Mouse (Mus musculus): ENCODE measurements at regions not wholly inside any gene's neighbourhood (a gene's known extent, or its start where the extent isn't known, plus 50 kb on each side); places are given as distances from the start of the nearest gene placed in this dataset.

DNA sequence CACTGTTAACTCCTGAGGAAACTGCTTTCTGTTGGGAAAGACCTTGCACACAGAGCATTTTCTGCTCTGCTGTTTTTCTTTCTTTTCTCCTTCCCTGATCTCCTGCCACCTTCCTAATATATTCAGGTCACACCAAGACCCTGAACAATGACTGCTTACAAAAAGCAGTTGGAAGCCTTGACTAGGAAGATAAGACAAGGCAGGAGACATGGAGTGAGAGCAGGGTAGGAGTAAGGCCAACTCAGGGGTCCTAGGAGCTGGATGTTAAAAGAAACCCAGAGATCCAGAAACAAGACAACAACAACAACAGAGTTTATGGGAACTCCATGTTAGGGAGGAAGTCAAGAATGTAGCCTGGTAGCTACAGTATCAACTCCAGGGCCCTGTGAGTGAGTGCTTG lies 426.9 kb downstream of the Sorl1 start:
- no peak for DNase-seq (ENCODE audit: low spot score)

DNA sequence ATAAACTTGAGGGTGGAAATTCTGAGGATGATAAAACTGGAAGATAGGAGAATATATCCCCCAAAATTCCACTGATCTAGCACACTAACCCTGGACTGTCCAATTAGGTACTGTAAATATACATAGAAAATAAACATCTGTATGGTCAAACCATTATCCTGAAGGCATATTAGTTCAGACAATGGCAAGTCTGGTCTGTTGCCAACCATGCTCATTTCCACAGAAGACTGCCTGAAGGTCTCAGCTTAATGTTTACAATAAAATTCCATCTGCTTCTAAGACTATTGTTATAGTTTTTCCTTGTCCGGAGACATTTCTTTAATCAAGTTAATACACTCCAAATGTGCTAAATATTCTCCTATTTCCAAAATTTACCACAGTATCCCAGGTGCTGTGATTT lies 441.2 kb downstream of the Sorl1 start:
- DNase-seq (ENCODE audit: low spot score): no peak

DNA sequence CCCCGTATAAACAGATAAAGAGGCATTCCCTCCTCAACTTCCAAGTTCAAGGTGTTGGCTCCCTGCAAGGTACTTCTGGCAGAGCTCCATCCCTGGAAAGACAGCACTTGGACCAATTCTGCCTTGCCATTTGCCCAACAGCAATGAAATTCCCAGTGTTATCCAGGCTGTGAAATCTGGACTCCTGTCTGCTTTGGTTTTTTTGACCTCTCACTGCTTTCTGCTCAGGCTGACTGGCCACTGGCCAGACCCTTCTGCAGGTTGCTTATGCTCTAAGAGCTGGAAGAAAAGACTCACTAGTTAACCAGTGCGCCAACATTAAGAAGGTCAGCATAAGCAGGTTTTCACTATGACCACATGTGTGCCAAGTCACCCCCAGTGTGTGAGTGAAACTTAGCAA lies 448.4 kb downstream of the Sorl1 start:
- DNase-seq (ENCODE audit: low spot score): no peak

DNA sequence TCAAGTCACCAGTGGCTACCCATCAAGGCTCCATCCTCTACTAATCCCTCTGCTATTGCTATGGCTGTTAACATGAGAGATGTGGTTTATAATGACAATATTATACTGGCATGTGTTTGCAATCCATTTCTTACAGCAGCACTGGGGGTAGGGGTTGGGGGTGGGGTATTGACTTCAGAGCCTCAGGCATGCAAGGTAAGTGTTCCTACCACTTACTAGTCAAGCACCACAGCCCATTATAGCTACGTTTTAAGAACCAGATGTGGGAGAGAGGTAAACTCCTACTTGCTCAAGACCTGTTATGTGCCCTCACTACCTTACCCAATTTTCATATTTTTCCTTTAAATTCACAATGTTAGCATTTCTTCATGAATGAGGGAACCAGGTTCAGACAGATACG lies 451.1 kb downstream of the Sorl1 start:
- no peak for DNase-seq (ENCODE audit: low spot score)

DNA sequence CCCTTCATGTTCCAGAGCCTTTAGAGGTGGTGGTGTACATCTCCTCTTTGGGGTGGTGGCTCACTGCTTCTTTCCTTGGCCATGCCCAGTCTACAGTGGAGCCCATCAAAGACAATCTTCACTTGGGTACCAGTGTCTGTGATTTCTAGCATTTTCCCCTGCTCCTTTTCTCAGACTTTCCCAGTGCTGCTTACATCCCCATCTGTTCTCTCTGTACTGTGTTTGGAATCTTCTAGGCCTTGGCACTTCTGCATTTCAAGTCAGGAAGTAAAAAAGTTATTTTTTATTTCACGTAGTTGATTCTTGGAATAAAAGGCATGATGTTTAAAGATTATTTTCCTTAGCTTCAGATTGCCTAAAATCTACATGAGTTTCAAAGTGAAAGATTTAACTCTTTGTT lies 455.4 kb downstream of the Sorl1 start:
- no peak for DNase-seq (ENCODE audit: low spot score)

DNA sequence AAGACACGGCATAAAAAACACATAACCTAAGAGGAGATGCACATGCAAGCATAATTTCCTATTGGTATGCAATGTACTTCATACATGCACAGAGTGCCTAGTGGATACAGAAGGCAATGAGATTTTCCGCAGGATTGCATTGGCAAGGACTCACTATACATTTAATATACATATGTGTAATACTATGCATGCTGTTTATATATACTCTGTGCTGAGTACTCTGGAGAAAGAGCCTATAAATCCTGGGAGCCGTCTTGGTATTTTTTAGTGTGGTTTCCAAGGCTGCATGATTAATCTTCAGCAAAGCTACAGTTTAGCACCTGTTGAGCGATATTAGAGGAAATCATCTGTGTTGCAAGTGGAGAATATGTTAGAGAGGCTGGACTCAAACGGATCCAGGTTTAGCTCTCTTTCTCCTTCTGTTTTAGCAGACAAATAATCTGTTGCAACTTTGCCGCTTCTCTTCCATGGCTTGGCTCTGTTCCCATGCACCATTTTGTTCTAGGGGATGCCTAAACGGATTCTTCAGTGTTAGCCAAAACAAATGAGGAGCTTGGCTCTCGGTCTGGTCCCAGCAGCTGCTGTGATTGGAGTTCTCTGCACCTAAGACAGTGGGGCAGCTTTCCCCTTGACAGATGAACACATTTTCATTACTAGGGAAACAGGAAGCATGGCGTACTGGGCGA lies 459.0 kb downstream of the Sorl1 start:
- no peak for DNase-seq (ENCODE audit: low spot score)

DNA sequence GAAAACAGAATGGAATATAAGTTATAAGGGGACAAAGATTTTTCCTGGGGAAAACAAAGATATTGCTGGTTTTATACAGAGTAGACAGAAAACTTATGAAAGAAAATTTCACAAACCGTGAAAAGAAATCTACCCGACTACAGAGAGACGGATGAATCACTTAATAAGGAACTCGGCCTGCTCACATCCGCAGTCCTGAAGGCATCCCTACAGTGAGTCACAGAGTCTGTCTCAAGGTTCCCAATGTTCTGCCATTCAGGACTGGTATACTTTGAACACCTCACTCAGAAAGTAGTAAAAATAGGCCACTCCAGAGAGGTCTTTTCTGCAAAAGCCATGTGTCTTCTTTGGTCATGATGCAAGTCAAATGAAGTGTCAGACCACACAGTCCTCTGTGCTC lies 463.5 kb downstream of the Sorl1 start:
- DNase-seq (ENCODE audit: low spot score): no peak

DNA sequence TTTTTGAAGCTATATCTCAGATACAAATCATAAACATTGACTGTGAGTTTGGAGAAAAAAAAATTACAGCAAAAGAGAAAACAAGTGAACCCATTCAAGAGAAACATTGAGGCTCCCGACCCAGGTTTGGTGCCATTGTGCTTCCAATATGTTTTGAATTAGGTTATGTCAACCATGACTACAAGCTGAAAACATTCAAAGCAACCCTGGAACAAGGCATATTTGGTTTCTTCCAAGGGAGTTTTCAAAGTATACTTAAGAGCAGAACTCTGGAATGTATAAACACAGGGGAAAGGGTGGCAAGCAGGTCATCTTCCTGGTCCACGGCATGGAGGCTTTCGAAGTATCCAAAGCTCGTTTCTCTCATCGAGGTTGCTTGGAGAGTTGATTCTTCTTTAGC lies 464.1 kb downstream of the Sorl1 start:
- DNase-seq (ENCODE audit: low spot score): no peak

DNA sequence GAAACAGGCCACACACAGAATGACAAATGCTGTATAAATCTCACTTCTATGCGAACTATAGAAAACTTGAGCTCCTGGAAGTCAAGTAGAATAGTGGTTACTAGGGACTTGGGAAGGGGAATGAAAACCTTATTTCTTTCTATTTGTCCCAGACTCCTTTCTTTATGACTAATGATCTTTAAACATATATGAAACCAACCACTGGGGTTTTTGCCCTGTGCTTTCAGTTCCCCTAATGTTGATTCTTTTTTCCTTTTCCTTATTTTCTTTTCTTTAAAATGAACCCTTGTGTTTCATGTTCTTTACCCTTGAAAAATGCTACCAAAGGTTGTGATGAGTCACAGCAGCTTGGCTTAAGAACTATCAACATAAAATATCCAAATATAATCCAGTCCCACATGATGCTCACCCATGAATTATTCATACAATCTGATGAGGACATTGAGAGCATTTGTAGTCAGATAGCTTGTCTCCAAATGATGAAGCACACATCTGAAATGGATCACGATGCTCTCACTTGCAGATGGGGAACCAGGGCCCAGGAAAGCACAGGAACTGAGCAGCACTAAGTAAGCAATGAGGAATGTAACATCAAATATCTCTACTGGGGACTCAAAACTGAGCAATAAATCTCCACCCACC lies 470.2 kb upstream of the Ubash3b start:
- no peak for DNase-seq (ENCODE audit: low spot score)

DNA sequence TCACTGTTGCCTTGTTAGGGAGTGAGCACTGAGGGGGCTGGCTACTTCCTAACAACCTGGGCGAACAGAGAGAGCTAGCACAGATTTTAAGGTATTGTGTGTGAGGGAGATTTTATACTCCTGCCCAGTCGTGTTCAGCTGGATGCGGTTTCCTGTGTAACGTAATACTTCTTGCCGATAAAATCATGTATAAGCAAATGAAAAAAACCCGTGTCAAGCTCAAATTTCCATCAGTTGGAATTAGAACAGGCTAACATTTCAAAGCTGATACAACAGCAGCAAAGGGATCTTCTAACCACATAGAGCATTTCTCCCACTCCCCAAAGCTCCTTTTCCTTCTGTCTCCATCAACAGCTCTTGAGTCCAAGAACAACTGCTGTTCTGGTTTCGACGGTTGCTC lies 459.8 kb upstream of the Ubash3b start:
- no peak for DNase-seq (ENCODE audit: low spot score)

DNA sequence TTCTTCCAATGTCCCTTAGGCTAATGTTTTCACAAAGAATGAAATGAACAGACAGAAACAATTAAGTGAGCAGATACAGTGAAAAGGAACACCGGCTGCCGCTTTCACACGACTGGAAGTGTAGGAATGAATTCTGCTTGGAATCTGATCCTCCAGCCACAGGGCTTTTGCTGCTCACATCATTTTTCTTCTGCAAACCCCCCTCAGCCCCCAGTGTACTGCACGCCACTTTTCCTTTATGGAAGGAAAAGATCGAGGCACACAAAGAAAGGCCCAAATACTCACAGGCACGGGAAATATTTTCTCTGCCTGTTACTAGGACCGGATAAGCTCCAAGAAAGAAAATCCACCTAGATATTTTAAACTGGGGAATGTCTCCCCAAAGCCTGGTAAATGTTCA lies 452.5 kb upstream of the Ubash3b start:
- no peak for DNase-seq (ENCODE audit: low spot score)

DNA sequence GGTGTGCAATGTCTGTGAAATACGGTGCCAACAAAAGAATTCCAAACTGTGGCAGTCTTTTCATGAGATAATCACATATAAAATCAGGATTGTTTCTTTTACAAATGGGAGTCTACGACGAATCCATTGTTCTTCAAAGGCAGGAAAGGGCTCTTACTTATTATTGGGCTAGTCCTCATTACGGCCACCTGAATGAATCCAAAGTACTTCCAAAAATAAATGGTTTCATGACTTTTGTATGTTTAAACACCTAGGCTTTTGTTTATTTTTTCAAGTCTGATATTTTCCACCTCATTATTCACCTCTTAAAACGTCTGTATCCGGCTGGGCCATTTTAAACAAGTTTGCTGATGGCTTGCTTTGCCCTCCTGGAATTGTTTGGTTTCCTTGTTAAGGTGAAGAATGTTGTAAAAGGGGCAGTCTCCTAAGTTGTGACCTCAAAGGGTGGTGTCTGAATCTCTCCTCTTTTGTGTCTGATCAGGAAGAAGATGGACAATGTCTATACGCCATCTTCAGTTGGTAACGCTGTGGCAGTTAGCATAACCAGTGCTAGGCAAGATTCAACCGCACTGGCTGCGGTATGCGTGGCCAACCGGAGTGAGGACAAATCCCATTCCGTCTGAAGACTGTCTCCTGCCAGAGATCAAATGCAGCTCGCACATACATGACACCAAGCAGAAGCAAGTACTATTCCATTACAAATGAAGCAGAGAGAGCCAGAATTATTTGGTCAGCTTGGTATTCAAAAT lies 451.5 kb upstream of the Ubash3b start:
- peak; percentile 20 for DNase-seq (ENCODE audit: low spot score)

DNA sequence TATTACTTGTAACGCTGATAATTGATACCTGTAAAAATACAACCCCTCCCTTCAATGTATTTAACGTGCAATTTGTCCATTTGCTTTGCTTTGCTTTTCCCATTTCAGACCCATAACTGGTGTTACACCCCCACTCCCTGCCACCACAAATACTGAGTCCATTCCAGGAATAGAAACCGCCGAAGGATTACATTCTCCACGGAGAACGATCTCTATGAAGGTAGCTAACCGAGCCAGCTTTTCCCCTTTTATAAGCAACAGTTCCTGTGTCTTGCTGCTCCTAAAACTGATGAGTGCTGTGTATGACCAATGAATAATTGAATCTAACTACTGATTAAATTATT lies 450.9 kb upstream of the Ubash3b start:
- DNase-seq (ENCODE audit: low spot score): no peak

DNA sequence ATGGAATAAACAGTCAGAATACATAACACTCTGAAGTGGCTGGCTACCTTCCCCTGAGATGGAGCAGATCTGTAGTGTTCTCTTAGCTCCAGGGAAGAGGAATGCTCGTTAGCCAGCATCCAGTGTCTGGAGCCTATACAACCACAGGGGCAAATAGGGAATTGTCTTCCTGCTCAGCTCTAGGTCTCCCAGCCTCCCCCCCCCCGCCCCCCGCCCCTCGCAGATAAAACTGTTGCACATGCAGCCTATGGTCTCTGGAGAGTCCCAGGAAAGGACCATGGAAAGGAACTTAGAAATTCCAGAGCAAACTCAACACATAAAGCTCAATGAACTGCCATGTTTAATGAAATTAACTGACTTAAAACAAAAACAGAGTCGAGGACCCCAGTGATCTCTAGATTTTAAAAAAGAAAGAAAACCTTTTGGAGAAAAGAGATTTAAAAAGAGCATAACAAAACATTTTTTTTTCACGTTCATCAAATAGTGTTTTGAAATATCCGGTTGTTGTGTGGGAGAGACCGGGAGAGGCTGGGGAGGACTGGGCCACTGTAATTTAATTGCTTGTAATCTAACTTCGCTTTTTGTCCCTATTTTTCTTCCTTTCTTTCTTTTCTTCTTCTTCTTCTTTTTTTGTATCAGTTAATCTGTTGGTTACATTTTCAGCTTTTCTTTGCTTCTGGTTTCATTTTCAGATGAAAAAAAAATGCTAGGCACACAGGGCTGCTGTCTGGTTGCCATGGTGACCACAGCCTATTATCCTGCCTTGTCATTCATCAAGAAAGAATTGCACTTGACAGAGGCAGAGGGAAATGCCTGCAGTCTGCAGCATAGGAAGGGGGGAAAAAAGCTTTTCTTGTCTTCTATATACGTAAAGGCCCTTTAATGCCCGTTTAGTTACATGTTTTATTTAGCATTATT lies 450.3 kb upstream of the Ubash3b start:
- peak; percentile 92 for DNase-seq (ENCODE audit: low spot score)

DNA sequence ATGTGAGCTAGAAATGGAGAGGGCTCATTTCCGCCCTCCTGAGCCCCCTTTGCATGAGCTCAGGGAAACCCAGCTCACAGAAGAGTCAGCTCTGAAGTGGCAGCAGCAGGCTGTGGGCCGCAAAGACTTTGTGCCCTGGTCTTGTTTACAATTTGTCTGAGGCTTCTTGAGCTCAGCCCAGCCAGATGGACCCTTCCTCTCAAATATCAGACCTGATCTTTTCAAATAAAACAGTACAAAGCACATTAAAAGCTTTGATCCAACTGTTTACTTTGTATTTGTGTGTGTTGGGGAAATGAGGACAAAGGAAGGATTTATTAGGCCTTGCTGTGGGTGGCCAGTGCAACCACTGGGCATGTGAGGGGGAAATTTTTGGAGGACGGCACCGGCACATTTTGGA lies 448.9 kb upstream of the Ubash3b start:
- no peak for DNase-seq (ENCODE audit: low spot score)

DNA sequence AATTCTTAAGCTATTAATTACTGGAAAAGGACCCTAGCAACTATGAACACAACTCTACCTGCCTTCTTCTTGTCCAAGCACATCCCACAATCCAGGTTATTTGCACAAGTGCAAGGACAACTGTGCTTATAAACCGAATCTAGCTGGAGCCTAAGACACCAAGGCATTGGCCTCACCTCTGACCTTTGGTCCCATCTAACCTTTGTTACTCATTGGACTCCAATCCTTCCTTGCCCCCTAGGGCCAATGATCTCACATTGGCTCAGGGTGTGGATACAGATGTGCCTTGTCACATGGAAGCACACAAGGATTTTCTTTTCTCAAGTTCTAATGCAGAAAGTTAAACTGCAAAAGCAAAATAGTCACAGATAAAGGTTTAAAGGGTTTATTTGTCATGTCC lies 444.6 kb upstream of the Ubash3b start:
- no peak for DNase-seq (ENCODE audit: low spot score)

DNA sequence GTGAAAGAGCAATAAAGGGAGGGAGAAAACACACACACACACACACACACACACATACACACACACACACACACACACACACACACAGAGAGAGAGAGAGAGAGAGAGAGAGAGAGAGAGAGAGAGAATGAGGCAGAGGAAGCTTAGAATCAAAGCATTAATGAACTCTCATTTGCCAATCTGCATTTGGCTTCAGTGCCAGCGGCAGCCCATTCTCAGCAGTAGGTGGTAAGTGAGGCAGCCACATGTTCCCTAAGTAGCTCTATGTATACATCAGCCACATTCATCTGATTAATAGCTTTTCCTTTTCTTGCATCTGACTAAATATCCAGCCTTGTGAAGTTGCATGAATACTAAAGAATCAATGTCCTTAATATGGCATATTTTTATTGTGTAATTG lies 443.4 kb upstream of the Ubash3b start:
- no peak for DNase-seq (ENCODE audit: low spot score)

DNA sequence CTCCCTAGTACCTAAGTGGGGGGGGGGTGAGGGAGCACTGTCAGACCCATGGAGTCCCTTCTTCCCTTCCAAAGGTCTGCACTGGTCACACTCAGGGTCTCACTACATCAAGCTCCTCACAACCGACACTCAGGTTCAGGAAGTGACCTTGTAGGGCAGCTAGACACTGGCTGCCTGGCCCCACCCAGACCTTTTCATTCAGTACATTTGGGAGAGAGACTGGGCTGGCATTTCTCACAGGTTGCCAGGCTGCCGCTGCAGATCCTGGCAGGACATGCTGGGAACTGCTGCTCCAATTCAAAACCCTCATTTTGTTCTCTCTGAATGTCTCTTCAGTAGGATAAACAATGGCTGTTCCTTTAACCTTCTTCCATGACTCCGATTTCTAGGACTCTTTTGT lies 439.3 kb upstream of the Ubash3b start:
- DNase-seq (ENCODE audit: low spot score): no peak

DNA sequence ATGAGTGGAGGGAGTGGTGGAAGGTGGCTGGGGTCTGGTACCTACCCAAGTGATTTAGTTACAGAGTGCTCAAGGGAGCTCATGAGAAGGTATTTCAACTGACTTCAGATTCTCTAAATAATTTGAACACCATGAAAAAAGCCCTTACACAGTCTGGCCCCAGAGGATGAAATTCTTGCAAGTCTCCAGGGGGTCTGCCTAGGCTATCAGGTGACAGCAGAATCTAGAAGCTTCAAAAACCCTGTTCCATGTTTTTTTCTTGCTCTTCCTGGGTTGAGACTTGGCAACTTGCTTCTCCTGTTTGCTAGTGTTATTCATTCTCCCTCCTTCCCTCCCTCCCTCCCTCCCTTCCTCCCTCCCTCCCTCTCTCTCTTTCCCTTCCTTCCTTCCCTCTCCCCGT lies 438.4 kb upstream of the Ubash3b start:
- DNase-seq (ENCODE audit: low spot score): no peak

DNA sequence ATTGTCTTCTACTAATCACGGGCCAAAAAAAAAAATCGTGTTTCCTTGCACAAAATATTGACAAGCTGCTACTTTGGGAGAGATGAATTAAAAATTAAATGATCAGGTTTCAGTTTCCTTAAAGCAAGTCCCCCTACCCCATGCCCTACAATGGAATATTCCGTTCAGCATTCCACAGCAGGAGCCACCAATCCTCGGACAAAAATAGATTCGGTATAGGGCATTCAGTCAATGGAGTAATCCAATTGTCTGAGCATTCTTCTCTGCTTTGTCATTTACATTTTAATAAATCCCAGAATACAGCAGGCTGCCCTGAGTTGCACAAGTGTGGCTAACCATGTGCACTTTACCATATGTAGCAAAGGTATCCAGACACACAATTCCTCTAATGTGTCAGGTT lies 434.3 kb upstream of the Ubash3b start:
- peak; percentile 34 for DNase-seq (ENCODE audit: low spot score)

DNA sequence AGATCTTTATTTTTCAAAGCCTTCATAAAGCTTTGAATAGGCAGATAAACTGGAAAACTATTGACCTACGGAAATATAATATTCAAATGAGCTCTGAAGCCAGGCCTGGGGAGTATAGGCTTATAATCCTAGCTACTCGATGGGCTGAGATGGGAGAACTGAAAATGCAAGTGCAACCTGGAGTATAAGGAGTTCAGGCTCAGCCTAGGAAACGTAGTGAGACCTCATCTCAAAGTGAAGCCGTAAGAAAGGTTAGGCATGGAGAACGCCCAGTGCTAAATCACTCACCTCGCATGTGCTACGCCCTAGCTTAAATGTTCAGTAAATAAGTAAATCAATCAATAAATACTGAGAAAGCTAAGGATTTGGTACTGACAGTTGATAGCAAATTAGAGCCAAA lies 432.5 kb upstream of the Ubash3b start:
- DNase-seq (ENCODE audit: low spot score): no peak

DNA sequence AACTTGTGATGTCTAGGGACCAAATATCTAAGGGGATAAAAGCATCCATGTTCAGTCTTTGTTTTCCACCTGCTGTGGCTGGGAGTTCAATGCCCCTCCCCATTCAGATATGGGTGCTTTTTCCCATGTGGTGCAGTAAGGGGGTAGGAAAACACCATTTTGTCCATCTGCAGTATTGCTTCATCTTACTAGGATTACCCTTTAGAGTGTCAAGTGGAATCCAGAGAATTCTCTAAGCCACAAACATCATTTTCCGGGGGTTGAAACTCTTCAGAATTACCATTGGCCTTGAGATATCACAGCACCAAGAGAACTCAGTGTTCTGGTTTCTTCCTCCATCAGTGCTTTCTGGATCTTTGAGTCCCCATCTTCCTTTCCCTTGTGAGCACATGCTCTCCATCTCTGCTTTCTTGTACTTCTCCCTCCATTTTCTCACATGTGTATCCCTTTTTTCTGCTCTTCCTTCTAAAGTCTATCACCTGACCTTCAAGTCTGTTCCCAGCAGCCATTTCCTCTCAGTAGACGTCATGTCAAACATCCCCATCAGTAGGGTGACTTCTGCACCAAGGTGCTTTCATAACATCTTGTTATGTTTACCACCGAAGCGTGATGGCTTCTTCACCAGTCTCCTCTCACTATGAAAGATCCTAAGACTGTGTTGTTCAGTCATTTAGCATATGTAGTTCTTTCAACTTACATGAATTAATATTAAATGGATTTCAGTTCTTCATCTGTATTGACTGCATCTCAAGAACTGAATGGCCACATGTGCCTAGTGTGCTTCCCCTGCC lies 431.6 kb upstream of the Ubash3b start:
- no peak for DNase-seq (ENCODE audit: low spot score)

Measured in retina, embryonic 14.5 days (tissue).